Mouse (Mus musculus): ENCODE data around the gene Noxo1. TPM values are rescaled to one million over a fixed set of nuclear protein-coding genes. Genes with fewer than 3 reads are reported as not detected.
"Not testable (repeated sequence)": the region's sequence is repeated elsewhere in the genome, so short reads cannot be mapped to it uniquely, and the experiment has no call there.

Gene Noxo1
- total RNA-seq, 2 experiments from 2014 or later: 0.32 to 0.95 TPM

DNA sequence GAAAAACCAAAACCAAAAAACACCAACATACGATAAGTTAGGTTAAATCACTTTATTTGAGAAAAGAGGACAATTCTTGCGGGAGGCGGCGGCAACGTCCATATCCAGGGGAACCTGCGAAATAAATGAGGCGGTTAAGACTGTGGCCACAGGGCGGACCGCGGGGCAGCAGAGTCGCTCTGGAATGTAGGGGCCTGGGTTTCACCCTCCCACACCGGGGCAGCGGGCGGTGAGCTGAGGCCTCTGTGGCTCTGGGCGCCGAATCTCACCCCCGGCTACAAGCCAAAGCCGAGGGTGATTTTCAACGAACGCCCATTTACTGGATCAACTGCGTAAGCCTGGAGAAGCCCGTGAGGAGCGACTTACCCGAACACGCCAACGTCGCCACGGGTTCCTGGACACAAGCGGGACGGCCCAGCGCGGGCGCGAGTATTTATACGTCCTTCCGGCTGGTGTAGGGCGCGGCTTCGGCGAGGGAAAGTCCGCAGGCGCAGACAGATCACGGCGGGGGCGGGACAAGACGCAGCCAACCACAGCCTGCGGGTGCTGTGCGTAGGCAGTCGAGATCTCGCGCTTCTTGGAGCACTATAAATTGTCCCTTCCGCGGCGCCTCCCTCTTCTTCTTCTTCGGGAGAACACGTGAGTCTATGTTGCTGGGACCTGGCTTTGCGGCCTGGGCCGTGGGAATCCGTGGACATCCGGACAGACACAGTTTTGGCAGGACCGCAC lies 23.6 kb downstream of the Noxo1 start:
- peak; percentile 98 for DNase-seq (ENCODE audit: low spot score)

- DNase-seq (ENCODE audit: low spot score): not testable (repeated sequence)
Measured at GRCm38 (mm10) chr17:24720616-24721015, 24.6 kb downstream of the Noxo1 start.

- DNase-seq (ENCODE audit: low spot score): not testable (repeated sequence)
Measured at GRCm38 (mm10) chr17:24721383-24721955, 25.4 kb downstream of the Noxo1 start.

- DNase-seq (ENCODE audit: low spot score): no peak
Measured at GRCm38 (mm10) chr17:24722220-24722924, 26.3 kb downstream of the Noxo1 start.

DNA sequence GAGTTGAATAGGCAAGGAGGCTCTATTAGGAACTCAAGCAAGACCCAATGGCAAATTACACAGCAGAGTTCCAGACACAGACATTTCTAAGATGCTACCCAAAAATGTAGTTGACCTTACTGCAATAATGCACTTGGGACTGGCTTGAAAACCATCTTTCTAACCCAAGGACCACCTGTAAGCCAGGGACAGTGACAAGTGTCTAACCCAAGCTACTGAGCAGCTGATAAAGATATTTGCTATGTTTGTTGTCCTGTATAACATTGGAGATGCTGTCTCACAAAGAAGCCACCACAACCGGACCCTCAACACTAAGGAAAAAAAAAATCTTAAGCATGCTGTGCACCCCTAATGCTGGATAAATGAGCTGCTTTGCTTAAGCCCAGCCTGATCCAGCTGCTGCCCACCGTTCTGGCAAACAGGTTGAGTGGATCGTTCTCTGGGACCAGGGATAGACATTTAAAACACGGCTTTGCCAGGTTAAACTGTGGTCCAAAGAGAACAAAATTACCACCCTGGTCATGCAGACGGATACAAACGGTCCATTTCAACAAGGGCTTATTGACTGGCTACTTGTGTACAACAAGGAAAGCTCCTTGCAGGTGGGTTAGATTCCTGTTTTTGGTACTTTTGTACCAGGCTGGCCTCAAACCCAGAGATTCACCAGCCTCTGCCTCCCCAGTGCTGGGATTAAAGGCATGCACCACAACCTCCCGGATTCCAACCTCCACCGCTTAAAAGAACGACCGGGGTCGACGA lies 27.3 kb downstream of the Noxo1 start:
- no peak for DNase-seq (ENCODE audit: low spot score)

- DNase-seq (ENCODE audit: low spot score): no peak
Measured at GRCm38 (mm10) chr17:24723881-24724180, 27.8 kb downstream of the Noxo1 start.

- DNase-seq (ENCODE audit: low spot score): peak; percentile 96
Measured at GRCm38 (mm10) chr17:24724184-24724583, 28.1 kb downstream of the Noxo1 start, which contains the start of gene Ndufb10. TSS of gene Ndufb10 (minus strand) at chr17:24724478.

DNA sequence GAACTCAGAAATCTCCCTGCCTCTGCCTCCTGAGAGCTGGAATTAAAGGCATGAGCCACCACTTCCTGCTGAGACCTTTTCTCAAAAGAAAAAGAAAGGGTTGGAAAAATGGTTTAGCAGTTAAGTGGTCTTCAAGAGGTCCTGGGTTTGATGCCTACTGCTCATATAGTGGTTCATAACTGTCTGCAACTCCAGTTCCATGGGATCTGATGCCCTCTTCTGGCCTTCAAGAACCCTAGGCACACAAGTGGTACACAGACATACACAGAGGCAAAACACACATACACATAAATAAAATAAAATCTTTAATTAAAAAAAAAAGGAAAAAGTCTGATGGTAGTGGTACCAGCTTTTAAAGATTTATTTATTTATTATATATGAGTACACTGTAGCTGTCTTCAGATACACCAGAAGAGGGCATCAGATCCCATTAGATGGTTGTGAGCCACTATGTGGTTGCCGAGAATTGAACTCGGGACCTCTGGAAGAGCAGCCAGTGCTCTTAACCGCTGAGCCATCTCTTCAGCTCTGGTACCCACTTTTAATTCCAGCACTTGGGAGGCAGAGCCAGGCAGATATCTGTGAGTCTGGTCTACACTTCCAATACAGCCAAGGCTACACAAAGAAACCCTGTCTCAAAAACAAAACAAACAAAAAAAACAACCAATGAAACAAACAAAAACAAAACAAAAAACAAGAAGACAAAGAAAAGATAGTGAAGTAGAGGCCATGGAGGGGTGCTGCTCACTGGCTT lies 29.8 kb downstream of the Noxo1 start:
- DNase-seq (ENCODE audit: low spot score): no peak

GRCm38 (mm10) chr17:24727618-24728017 lies 31.6 kb downstream of the Noxo1 start, which contains the start of gene Rpl3l:
TSS of gene Rpl3l (plus strand) at chr17:24727820.
- DNase-seq (ENCODE audit: low spot score): peak; percentile 85

DNA sequence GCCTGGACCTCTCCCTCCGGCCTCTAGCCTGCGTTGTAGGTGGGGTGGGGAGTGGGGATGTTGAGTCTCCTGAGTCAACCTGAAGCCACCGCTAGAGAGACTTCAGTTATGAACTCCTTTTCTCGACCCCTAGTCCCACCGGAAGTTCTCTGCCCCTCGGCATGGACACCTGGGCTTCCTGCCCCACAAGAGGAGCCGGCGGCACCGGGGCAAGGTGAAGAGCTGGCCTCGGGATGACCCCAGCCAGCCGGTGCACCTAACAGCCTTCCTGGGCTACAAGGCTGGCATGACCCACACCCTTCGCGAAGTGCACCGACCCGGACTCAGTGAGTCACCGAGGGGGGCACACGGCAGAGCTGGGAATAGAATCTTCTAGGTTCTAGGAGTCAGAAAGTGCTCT lies 32.1 kb downstream of the Noxo1 start:
- no peak for DNase-seq (ENCODE audit: low spot score)

- peak; percentile 55 for DNase-seq (ENCODE audit: low spot score)
Measured at GRCm38 (mm10) chr17:24729067-24729466, 33.0 kb downstream of the Noxo1 start.

GRCm38 (mm10) chr17:24730787-24731186 lies 34.8 kb downstream of the Noxo1 start:
- no peak for DNase-seq (ENCODE audit: low spot score)

DNA sequence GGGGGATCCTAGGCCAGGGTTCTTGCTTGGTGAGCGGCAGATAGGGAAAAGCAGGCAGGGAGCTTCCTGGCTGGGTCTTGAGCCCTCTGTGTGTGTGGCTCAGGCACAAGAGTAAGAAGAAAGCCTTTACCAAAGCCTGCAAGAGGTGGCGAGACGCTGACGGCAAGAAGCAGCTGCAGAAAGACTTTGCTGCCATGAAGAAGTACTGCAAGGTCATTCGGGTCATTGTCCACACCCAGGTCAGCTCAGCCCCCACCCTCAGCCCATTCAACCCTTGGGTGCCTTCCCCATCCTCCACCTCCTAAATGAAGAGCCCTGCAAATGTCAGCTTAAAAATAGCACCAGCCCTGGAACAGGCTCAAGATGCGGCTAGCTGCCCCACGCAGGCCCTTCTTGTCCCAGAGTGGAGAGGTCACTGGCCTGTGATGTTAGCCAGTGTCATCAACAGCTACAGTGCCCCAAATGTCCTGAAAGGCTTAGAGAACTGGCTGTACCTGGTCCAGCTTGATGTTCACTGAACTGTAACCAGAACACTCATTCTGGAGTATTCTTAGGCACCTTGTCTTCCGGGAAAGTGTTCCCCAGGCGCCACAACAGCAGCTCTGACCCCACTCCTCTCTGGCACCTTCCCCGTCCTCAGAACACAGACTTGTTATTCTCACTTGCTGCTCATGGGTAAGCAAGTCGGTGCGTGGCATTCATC lies 36.4 kb downstream of the Noxo1 start:
- DNase-seq (ENCODE audit: low spot score): peak; percentile 89

DNA sequence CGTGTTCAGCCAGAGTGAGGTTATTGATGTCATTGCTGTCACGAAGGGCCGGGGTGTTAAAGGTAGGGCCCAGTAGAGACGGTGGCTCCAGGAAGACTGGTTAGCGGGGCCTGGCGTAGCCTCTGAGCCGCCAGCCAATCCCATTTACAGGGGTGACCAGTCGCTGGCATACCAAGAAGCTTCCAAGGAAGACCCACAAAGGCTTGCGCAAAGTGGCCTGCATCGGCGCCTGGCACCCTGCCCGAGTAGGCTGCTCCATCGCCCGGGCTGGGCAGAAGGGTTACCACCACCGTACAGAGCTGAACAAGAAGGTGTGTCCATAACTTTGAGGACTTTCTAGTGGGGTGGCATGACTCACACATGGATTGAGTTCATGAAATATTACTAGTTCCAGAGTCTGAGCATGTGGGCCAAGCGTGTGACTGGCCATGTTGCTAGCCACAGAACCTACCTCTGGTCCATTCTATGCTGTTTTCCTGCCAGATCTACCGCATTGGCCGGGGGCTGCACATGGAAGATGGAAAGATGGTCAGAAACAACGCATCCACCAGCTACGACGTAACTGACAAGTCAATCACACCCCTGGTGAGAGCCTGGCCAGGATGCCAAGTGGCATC lies 37.5 kb downstream of the Noxo1 start:
- DNase-seq (ENCODE audit: low spot score): no peak

DNA sequence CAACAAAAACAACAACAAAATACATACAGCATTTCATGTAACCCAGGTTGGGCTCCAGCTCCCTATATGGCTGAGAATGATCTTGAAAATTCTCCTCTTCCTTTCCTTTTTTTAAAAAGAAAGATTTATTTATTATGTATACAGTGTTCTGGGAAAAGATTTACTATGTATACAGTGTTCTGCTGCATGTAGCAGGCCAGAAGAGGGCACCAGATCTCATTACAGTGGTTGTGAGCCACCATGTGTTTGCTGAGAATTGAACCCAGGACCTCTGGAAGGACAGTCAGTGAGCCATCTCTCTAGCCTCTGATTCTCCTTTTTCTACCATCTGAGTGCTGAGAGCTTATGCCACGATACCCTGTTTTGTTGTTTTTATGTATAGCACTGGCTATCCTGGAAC lies 38.5 kb downstream of the Noxo1 start:
- DNase-seq (ENCODE audit: low spot score): no peak

DNA sequence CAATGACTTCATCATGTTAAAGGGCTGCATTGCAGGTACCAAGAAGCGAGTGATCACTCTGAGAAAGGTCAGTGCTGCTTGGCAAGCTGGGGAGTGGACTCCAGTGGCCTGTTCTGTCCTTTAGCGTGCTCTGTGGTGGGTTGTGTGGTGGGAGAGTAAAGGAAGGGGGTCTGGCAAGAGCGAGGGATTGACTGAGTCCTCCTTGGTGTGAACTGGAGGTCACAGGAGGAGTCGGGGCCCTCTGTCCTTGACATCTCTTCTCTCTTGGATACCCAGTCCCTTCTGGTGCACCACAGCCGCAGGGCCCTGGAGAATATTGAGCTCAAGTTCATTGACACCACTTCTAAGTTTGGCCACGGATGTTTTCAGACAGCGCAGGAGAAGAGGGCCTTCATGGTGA lies 39.4 kb downstream of the Noxo1 start:
- no peak for DNase-seq (ENCODE audit: low spot score)

DNA sequence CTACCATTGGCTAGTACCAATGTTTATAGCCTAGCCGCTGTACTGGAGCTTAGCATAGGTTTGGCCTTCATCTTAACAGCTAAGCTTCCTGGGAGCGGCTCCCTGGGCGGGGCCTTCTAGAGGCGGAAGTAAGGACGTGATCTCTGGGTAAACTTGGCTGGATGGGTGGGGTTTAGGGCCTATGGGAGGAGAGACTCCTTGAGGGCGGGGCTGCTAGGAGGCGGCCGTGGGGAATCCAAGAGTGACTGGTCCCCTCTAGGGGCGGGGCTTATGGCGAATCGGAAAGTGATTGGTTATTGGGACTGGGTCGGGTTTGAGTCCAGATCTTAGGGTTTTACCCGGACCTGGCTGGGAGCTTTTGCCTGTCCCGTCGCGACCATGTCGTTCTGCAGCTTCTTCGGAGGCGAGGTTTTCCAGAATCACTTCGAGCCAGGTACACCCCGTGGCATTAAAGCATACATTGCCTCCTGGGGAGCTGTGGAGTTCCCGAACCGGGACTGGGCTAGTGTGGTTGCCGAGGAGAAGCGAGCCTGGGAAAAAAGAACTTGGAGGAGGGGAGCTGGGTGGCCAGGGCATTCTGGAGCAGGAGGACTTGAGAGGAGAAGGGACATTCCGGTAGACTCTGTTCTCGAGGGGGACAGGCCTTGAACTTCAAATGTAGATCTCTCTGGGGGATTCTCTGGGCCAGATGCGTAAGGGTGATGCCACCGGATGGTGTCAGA lies 40.5 kb downstream of the Noxo1 start, which contains the start of gene Msrb1:
TSS of gene Msrb1 (plus strand) at position 313 of the 722 bp plus-strand sequence.
- DNase-seq (ENCODE audit: low spot score): peak; percentile 99

DNA sequence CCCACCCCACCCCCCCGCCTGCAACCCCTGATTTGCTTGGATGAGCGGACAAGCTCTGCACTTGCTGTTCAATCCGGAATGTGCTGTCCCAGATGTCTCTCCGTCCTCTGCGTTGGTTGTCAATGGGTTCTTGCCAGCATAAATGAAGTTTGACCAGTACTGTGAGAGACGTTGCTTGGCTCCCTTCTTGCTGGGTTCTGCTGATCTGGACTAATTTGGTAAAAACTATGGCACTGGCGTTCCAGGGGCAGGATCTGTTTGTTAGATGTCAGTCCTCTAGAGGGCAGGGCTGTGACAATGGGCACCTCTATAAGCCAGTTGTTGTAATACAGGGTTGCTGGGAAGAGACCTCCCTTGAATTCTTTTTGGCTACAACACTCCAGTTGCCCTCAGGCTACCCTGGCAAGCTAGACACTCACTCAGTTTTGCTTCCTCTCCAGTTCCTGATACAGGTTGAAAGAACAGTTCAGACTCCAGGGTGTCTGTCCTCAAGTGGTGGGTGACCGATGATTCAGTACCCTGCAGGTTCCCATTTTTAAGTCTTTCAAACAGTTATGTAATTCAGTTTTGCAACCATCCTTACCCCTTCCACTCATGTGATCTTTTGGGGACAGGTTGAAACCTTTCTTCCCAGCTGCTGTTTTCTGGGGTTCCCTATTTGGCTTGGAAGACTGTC lies 41.2 kb downstream of the Noxo1 start:
- DNase-seq (ENCODE audit: low spot score): no peak

- DNase-seq (ENCODE audit: low spot score): no peak
Measured at GRCm38 (mm10) chr17:24738238-24738637, 42.2 kb downstream of the Noxo1 start.

Data from gastrocnemius, adult 18-20 months (tissue).